Mouse (Mus musculus): ENCODE data around the gene Il17rd. TPM values are rescaled to one million over a fixed set of nuclear protein-coding genes. Genes with fewer than 3 reads are reported as not detected.

Il17rd gene
- total RNA-seq, 1 experiment = 28.2 TPM

DNA sequence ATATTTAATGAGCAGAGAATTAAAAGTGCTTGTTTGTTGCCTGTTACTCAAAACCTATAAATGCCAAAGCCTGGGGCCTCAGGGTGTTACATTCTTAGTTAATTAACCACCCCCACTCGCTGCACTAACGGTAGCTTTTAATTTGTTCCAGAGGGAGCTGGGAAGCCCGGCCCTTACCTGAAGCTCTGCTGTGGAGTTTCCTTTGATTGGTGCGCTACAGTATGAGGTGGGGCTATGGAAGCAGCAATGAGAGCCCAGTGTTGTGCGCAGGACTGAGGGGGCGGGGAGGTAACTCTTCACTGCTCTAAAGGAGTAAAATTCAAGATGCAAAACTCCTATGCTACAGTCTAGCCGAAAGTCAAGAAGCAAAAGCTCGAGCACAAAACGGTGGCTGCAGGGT is 32.0 kb downstream of the Il17rd start:
- peaks cover 18 to 45% of the 10 kb centered on the region in 2 experiments for H3K4me1 ChIP-seq (ENCODE audit: control insufficient read depth in 2 of 2, insufficient read depth in 2 of 2, low read length in 2 of 2, poor library complexity in 1 of 2)

DNA sequence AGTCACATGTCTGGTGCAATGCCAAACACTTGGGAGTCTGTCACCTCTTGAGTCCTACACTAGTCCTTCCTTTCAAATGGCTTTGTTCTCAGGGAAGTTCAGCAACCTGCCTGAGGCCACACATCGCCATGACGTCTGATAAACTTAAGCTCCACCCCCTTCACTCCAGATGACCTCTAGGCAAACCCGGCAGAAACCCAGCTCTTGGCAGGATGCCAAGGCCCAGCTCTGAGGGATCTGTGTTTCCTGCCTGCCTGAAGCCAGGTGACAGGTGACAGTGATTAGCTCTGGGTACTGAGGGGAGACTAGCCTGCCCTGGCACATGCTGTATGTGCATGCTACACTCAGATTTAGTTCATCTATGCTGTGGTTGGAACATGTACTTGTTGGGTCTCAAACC is 33.2 kb downstream of the Il17rd start:
- DNase-seq (ENCODE audit: low read depth, low spot score) = peak; percentile 84
- peaks cover 14 to 42% of the 10 kb centered on the region in 2 experiments for H3K4me1 ChIP-seq (ENCODE audit: control insufficient read depth in 2 of 2, insufficient read depth in 2 of 2, low read length in 2 of 2, poor library complexity in 1 of 2)
- TF ChIP-seq MAFK (IDR thresholded peaks at IDR 0.05; ENCODE audit: insufficient read depth, low read depth, low read length) (no peak), ZC3H11A (IDR thresholded peaks at IDR 0.05; ENCODE audit: borderline replicate concordance, low read depth, low read length) (no peak), ZNF384 (IDR thresholded peaks at IDR 0.05; ENCODE audit: low read depth, low read length) (no peak), CHD2 (IDR thresholded peaks at IDR 0.05; ENCODE audit: low read depth, low read length) (no peak), HCFC1 (IDR thresholded peaks at IDR 0.05; ENCODE audit: borderline replicate concordance, insufficient read depth, low read length) (no peak)
- no peak overlapping the region for H3K4me3 ChIP-seq (ENCODE audit: insufficient read depth in 1 of 2, low read depth in 1 of 2, low read length in 2 of 2, poor library complexity in 1 of 2, severe bottlenecking in 1 of 2)
- H3K9ac ChIP-seq (ENCODE audit: insufficient read depth, low read depth, low read length, poor library complexity, severe bottlenecking) = no peak overlapping the region
- in situ Hi-C loops (cut with MboI; ENCODE audit: low sequenced_read_pairs in 2 of 2, unreplicated experiment in 2 of 2) = no loop called here
- peaks cover 3% of the 10 kb centered on the region; the same call in 1 of the 2 replicates for H3K36me3 ChIP-seq (ENCODE audit: control insufficient read depth, insufficient read depth, low read length, poor library complexity, severe bottlenecking)
- no peak overlapping the region for H3K27ac ChIP-seq (ENCODE audit: insufficient read depth, low read depth, low read length, poor library complexity, severe bottlenecking)
- H3K9me3 ChIP-seq (ENCODE audit: control insufficient read depth, insufficient read depth, low read depth, low read length) = no peaks in the 10 kb centered on the region

More for the DNA sequence above, 32.0 kb downstream of the Il17rd start:
- 0 out of 2 replicates have a peak overlapping the region, but pooled peaks have one; percentile 14 for H3K9ac ChIP-seq (ENCODE audit: insufficient read depth, low read depth, low read length, poor library complexity, severe bottlenecking)
- H3K36me3 ChIP-seq (ENCODE audit: control insufficient read depth, insufficient read depth, low read length, poor library complexity, severe bottlenecking) = no peaks in the 10 kb centered on the region; the same call in 1 of the 2 replicates
- DNase-seq (ENCODE audit: low read depth, low spot score) = no peak
- in situ Hi-C loops (cut with MboI; ENCODE audit: low sequenced_read_pairs in 2 of 2, unreplicated experiment in 2 of 2) = no loop called here
- H3K4me3 ChIP-seq (ENCODE audit: insufficient read depth in 1 of 2, low read depth in 1 of 2, low read length in 2 of 2, poor library complexity in 1 of 2, severe bottlenecking in 1 of 2) = peak overlapping the region in 1 of 2 experiments; percentile 31; a peak in 1 of 4 replicates
- peak overlapping the region; percentile 58; the same call in 1 of the 2 replicates for H3K27ac ChIP-seq (ENCODE audit: insufficient read depth, low read depth, low read length, poor library complexity, severe bottlenecking)
- TF ChIP-seq MAFK (IDR thresholded peaks at IDR 0.05; ENCODE audit: insufficient read depth, low read depth, low read length) (no peak), HCFC1 (IDR thresholded peaks at IDR 0.05; ENCODE audit: borderline replicate concordance, insufficient read depth, low read length) (no peak)
- H3K9me3 ChIP-seq (ENCODE audit: control insufficient read depth, insufficient read depth, low read depth, low read length) = no peaks in the 10 kb centered on the region

DNA sequence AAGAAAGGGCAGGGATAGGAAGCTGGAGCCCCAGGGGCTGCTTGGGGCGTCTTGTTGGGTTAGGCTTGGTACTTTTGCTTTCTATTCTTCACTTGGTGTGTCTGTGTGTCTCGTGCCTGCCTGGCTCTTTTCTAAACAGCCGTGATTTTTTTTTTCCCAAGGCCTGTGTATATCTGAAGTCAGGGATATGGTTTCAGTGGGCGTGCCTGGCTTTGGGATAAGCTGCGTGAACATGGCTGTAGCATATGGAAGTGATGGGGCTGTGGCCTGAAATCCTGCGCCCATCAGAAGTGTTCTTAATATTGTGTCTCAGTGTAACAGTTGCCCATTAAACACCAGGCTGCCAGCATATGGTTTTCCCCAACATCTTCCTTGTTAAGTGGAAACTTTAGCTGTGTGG is 36.3 kb downstream of the Il17rd start:
- Histone ChIP-seq H3K4me1 (ENCODE audit: control insufficient read depth in 2 of 2, insufficient read depth in 2 of 2, low read length in 2 of 2, poor library complexity in 1 of 2) (peaks cover 5 to 22% of the 10 kb centered on the region in 2 experiments; a peak in 3 of 4 replicates), H3K27ac (ENCODE audit: insufficient read depth, low read depth, low read length, poor library complexity, severe bottlenecking) (no peak overlapping the region), H3K9ac (ENCODE audit: insufficient read depth, low read depth, low read length, poor library complexity, severe bottlenecking) (no peak overlapping the region), H3K4me3 (ENCODE audit: insufficient read depth in 1 of 2, low read depth in 1 of 2, low read length in 2 of 2, poor library complexity in 1 of 2, severe bottlenecking in 1 of 2) (no peak overlapping the region), H3K36me3 (ENCODE audit: control insufficient read depth, insufficient read depth, low read length, poor library complexity, severe bottlenecking) (peaks cover 5% of the 10 kb centered on the region; the same call in 1 of the 2 replicates), H3K9me3 (ENCODE audit: control insufficient read depth, insufficient read depth, low read depth, low read length) (no peaks in the 10 kb centered on the region)
- DNase-seq (ENCODE audit: low read depth, low spot score) = no peak
- in situ Hi-C loops (cut with MboI; ENCODE audit: low sequenced_read_pairs in 2 of 2, unreplicated experiment in 2 of 2) = no loop called here
- TF ChIP-seq ZC3H11A (IDR thresholded peaks at IDR 0.05; ENCODE audit: borderline replicate concordance, low read depth, low read length) = no peak
- no peak for TF ChIP-seq MAFK (IDR thresholded peaks at IDR 0.05; ENCODE audit: insufficient read depth, low read depth, low read length)
- TF ChIP-seq CHD2 (IDR thresholded peaks at IDR 0.05; ENCODE audit: low read depth, low read length) = no peak
- TF ChIP-seq HCFC1 (IDR thresholded peaks at IDR 0.05; ENCODE audit: borderline replicate concordance, insufficient read depth, low read length) = no peak
- no peak for TF ChIP-seq ZNF384 (IDR thresholded peaks at IDR 0.05; ENCODE audit: low read depth, low read length)

DNA sequence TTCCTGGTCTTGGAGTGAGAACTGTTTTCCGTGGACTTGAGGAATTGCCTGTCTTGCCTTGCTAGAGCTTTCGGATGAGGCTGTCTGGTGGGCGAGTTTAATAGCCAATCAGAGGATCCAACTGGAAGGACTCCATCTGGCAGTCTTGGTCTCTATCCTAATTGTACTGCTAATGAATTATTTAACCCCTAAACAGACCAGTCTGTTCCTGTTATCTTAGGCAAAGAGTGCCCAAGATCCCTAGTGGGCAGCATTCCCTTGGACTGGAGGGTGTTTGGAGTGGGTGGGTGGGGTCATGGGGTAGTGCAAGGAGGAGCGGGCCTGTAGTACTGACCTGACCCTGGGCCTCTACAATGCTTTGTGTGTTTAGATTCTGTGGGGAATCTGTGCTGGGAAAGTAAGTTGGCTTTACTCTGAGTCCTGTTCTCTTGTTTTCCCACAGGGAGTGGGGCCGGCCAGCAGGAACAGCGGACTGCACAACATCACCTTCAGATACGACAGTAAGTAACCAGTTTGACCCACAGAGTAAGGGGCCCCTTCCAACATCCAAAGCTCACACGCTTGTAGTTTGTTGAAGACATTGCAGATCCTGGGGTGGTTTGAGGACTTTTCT is 37.3 kb downstream of the Il17rd start:
- Histone ChIP-seq H3K4me3 (ENCODE audit: insufficient read depth in 1 of 2, low read depth in 1 of 2, low read length in 2 of 2, poor library complexity in 1 of 2, severe bottlenecking in 1 of 2) (no peak overlapping the region), H3K9ac (ENCODE audit: insufficient read depth, low read depth, low read length, poor library complexity, severe bottlenecking) (no peak overlapping the region), H3K4me1 (ENCODE audit: control insufficient read depth in 2 of 2, insufficient read depth in 2 of 2, low read length in 2 of 2, poor library complexity in 1 of 2) (peaks cover 0 to 17% of the 10 kb centered on the region in 2 experiments; a peak in 2 of 4 replicates), H3K9me3 (ENCODE audit: control insufficient read depth, insufficient read depth, low read depth, low read length) (no peaks in the 10 kb centered on the region), H3K27ac (ENCODE audit: insufficient read depth, low read depth, low read length, poor library complexity, severe bottlenecking) (no peak overlapping the region), H3K36me3 (ENCODE audit: control insufficient read depth, insufficient read depth, low read length, poor library complexity, severe bottlenecking) (peaks cover 5% of the 10 kb centered on the region; the same call in 1 of the 2 replicates)
- TF ChIP-seq ZC3H11A (IDR thresholded peaks at IDR 0.05; ENCODE audit: borderline replicate concordance, low read depth, low read length) = no peak
- no peak for TF ChIP-seq MAFK (IDR thresholded peaks at IDR 0.05; ENCODE audit: insufficient read depth, low read depth, low read length)
- no peak for TF ChIP-seq CHD2 (IDR thresholded peaks at IDR 0.05; ENCODE audit: low read depth, low read length)
- TF ChIP-seq ZNF384 (IDR thresholded peaks at IDR 0.05; ENCODE audit: low read depth, low read length) = no peak
- no peak for TF ChIP-seq HCFC1 (IDR thresholded peaks at IDR 0.05; ENCODE audit: borderline replicate concordance, insufficient read depth, low read length)
- in situ Hi-C loops (cut with MboI; ENCODE audit: low sequenced_read_pairs in 2 of 2, unreplicated experiment in 2 of 2) = no loop called here
- no peak for DNase-seq (ENCODE audit: low read depth, low spot score)
